Mouse (Mus musculus) MEL (cell line): ENCODE results near the gene Sorcs2. TPM values are rescaled to one million over a fixed set of nuclear protein-coding genes. Genes with fewer than 3 reads are reported as not detected.

Experiments used
- DNase-seq: peaks from one replicate; pipeline ENCODE4 v3.0.0; 2011; ENCODE audit warnings: low read depth, low spot score
- H3K27ac ChIP-seq: 2 replicates; pipeline ENCODE4 v1.5.1; 2012; ENCODE audit warnings: low read depth, mild to moderate bottlenecking, control low read depth, low read length, moderate library complexity; ENCODE audit not compliant: control insufficient read depth
- H3K27me3 ChIP-seq, 2 experiments: fragments of 150-350 bp in 1 of 2; sonication (generic) in 1 of 2; 2 replicates each; pipeline ENCODE4 v1.6.1; 2012; ENCODE audit warnings: low read length in 2 of 2, mild to moderate bottlenecking in 2 of 2, improper control_type of control experiment in 1 of 2, moderate library complexity in 1 of 2; ENCODE audit not compliant: insufficient read depth in 2 of 2, control insufficient read depth in 1 of 2
- H3K36me3 ChIP-seq, 2 experiments: 2 replicates each; pipeline ENCODE4 v1.6.1; 2012 to 2014; ENCODE audit warnings: low read length in 2 of 2, improper control_type of control experiment in 1 of 2, inconsistent platforms in 1 of 2, mild to moderate bottlenecking in 1 of 2; ENCODE audit not compliant: insufficient read depth in 2 of 2, control insufficient read depth in 1 of 2
- H3K4me1 ChIP-seq, 2 experiments: fragments of 150-350 bp in 1 of 2; sonication (generic) in 1 of 2; 2 replicates each; pipeline ENCODE4 v1.6.1; 2012; ENCODE audit warnings: low read length in 2 of 2, improper control_type of control experiment in 1 of 2, mild to moderate bottlenecking in 1 of 2; ENCODE audit not compliant: insufficient read depth in 2 of 2, control insufficient read depth in 1 of 2
- H3K4me3 ChIP-seq, 2 experiments: fragments of 150-350 bp in 1 of 2; sonication (generic) in 1 of 2; 2 replicates each; pipeline ENCODE4 v1.5.1; 2012; ENCODE audit warnings: low read depth in 2 of 2, low read length in 2 of 2, mild to moderate bottlenecking in 2 of 2, moderate library complexity in 2 of 2, control low read depth in 1 of 2, improper control_type of control experiment in 1 of 2; ENCODE audit not compliant: control insufficient read depth in 1 of 2, insufficient read depth in 1 of 2
- H3K79me2 ChIP-seq: 2 replicates; pipeline ENCODE4 v1.6.1; 2012; ENCODE audit warnings: mild to moderate bottlenecking, low read length, moderate library complexity; ENCODE audit not compliant: control insufficient read depth, poor library complexity, insufficient read depth
- H3K9ac ChIP-seq: 2 replicates; pipeline ENCODE4 v1.6.1; 2012; ENCODE audit warnings: low read depth, mild to moderate bottlenecking, control low read depth, low read length, moderate library complexity; ENCODE audit not compliant: control insufficient read depth, poor library complexity, severe bottlenecking
- H3K9me3 ChIP-seq: fragments of 150-350 bp; sonication (generic); replicated peaks from 2 replicates; pipeline ENCODE4 v1.6.1; 2012; ENCODE audit warnings: mild to moderate bottlenecking, low read length, improper control_type of control experiment, moderate library complexity; ENCODE audit not compliant: insufficient read depth
- CHD2 ChIP-seq: IDR thresholded peaks from 2 replicates; pipeline ENCODE4 v1.6.1; 2011; ENCODE audit warnings: low read length, improper control_type of control experiment
- CTCF ChIP-seq, 3 experiments: IDR thresholded peaks in 2 of 3; conservative IDR thresholded peaks in 1 of 3; 2 replicates each; pipeline ENCODE4 v1.5.1; 2011 to 2012; ENCODE audit warnings: low read length in 3 of 3, low read depth in 2 of 3, mild to moderate bottlenecking in 2 of 3, improper control_type of control experiment in 1 of 3, inconsistent platforms in 1 of 3, mixed read lengths in 1 of 3, moderate library complexity in 1 of 3; ENCODE audit not compliant: control insufficient read depth in 1 of 3, insufficient read depth in 1 of 3, poor library complexity in 1 of 3, severe bottlenecking in 1 of 3
- ELF1 ChIP-seq: IDR thresholded peaks from 2 replicates; pipeline ENCODE4 v1.6.1; 2014; ENCODE audit warnings: low read depth, mild to moderate bottlenecking, inconsistent platforms, low read length, improper control_type of control experiment, moderate library complexity
- ETS1 ChIP-seq: IDR thresholded peaks from 2 replicates; pipeline ENCODE4 v1.6.1; 2012; ENCODE audit warnings: low read depth, mild to moderate bottlenecking, inconsistent platforms, low read length, improper control_type of control experiment, moderate library complexity
- GABPA ChIP-seq: IDR thresholded peaks from 2 replicates; pipeline ENCODE4 v1.6.1; 2012; ENCODE audit warnings: low read depth, mild to moderate bottlenecking, inconsistent platforms, low read length, improper control_type of control experiment, moderate library complexity
- GATA1 ChIP-seq: IDR thresholded peaks from 2 replicates; pipeline ENCODE4 v1.6.1; 2011; ENCODE audit warnings: low read depth, low read length, improper control_type of control experiment
- MAX ChIP-seq: IDR thresholded peaks from 2 replicates; pipeline ENCODE4 v1.6.1; 2011; ENCODE audit warnings: low read length, improper control_type of control experiment
- MAZ ChIP-seq: IDR thresholded peaks from 2 replicates; pipeline ENCODE4 v1.6.1; 2012; ENCODE audit warnings: low read depth, mild to moderate bottlenecking, inconsistent platforms, low read length, improper control_type of control experiment
- MXI1 ChIP-seq: IDR thresholded peaks from 2 replicates; pipeline ENCODE4 v1.6.1; 2011; ENCODE audit warnings: mild to moderate bottlenecking, low read depth, low read length, improper control_type of control experiment
- MYB ChIP-seq: IDR thresholded peaks from 2 replicates; pipeline ENCODE4 v1.6.1; 2011; ENCODE audit warnings: mild to moderate bottlenecking, low read depth, low read length, improper control_type of control experiment
- NELFE ChIP-seq: IDR thresholded peaks from 2 replicates; pipeline ENCODE4 v1.6.1; 2011; ENCODE audit warnings: low read depth, low read length, improper control_type of control experiment
- POLR2A ChIP-seq, 2 experiments: IDR thresholded peaks; 2 replicates each; pipeline ENCODE4 v1.6.1; 2011 to 2012; ENCODE audit warnings: low read length in 2 of 2, mild to moderate bottlenecking in 2 of 2, control low read depth in 1 of 2, improper control_type of control experiment in 1 of 2, low read depth in 1 of 2, moderate library complexity in 1 of 2; ENCODE audit not compliant: control insufficient read depth in 1 of 2, insufficient read depth in 1 of 2, poor library complexity in 1 of 2
- SMC3 ChIP-seq: IDR thresholded peaks from 2 replicates; pipeline ENCODE4 v1.6.1; 2011; ENCODE audit warnings: low read depth, low read length, improper control_type of control experiment
- TAL1 ChIP-seq: IDR thresholded peaks from 2 replicates; pipeline ENCODE4 v1.6.1; 2012; ENCODE audit warnings: mild to moderate bottlenecking, inconsistent platforms, low read length, moderate library complexity, mixed read lengths
- USF1 ChIP-seq: IDR thresholded peaks from 2 replicates; pipeline ENCODE4 v1.6.1; 2014; ENCODE audit warnings: low read depth, mild to moderate bottlenecking, inconsistent platforms, low read length, improper control_type of control experiment, moderate library complexity
- USF2 ChIP-seq, 2 experiments: IDR thresholded peaks; 2 replicates each; pipeline ENCODE4 v1.6.1; 2011 to 2012; ENCODE audit warnings: improper control_type of control experiment in 2 of 2, low read length in 2 of 2, borderline replicate concordance in 1 of 2, inconsistent platforms in 1 of 2, low read depth in 1 of 2, mild to moderate bottlenecking in 1 of 2; ENCODE audit not compliant: insufficient read depth in 1 of 2
- ZKSCAN1 ChIP-seq: IDR thresholded peaks from 2 replicates; pipeline ENCODE4 v1.6.1; 2012; ENCODE audit warnings: low read depth, mild to moderate bottlenecking, inconsistent platforms, low read length, improper control_type of control experiment, moderate library complexity
- ZNF384 ChIP-seq: IDR thresholded peaks from 2 replicates; pipeline ENCODE4 v1.6.1; 2012; ENCODE audit warnings: low read depth, mild to moderate bottlenecking, inconsistent platforms, low read length, improper control_type of control experiment
- polyA plus RNA-seq, 2 experiments: library from polyadenylated mRNA; stranded (reverse) in 1 of 2; unstranded in 1 of 2; fragments of >175 nt in 1 of 2; fragments of >200 nt in 1 of 2; gene quantifications; 2 replicates each; pipeline versions ENCODE4 v1.2.1 to v1.2.4; 2012; ENCODE audit warnings: low replicate concordance in 2 of 2, low read depth in 1 of 2; ENCODE audit not compliant: insufficient read length in 2 of 2, insufficient read depth in 1 of 2, missing spikeins in 1 of 2
- total RNA-seq: library from RNA; depleted of rRNA; stranded (reverse); fragments of 300-350 nt; gene quantifications from 2 replicates; pipeline ENCODE4 v1.2.3, GENCODE M21; 2012

The Sorcs2 gene
- total and polyA plus RNA-seq, 3 experiments, result not detected

- Histone ChIP-seq H3K27ac (no peak overlapping the region), H3K9me3 (no peaks in the 10 kb centered on the region), H3K9ac (no peak overlapping the region)
- no peak for DNase-seq
- TF ChIP-seq MYB, result no peak
- TF ChIP-seq POLR2A (IDR thresholded peaks at IDR 0.05; ENCODE audit: control insufficient read depth in 1 of 2, insufficient read depth in 1 of 2, low read depth in 1 of 2, low read length in 2 of 2, poor library complexity in 1 of 2), result no peak
- TF ChIP-seq ETS1, result no peak
- no peak for TF ChIP-seq USF2 (IDR thresholded peaks at IDR 0.05; ENCODE audit: borderline replicate concordance in 1 of 2, insufficient read depth in 1 of 2, low read depth in 1 of 2, low read length in 2 of 2)
- TF ChIP-seq MAZ, result no peak
- TF ChIP-seq ZKSCAN1, result no peak
- TF ChIP-seq, all 39 proteins: peak for 0
- Histone ChIP-seq H3K4me1 (no peaks in the 10 kb centered on the region), H3K36me3 (no peaks in the 10 kb centered on the region), H3K79me2 (no peaks in the 10 kb centered on the region), H3K27me3 (no peaks in the 10 kb centered on the region), H3K4me3 (no peak overlapping the region)
Measured at GRCm38 (mm10) chr5:36124993-36125392, 272.9 kb downstream of the Sorcs2 start.

- Histone ChIP-seq H3K36me3 (no peaks in the 10 kb centered on the region), H3K9ac (no peak overlapping the region), H3K4me3 (no peak overlapping the region), H3K27me3 (no peaks in the 10 kb centered on the region), H3K4me1 (no peaks in the 10 kb centered on the region), H3K79me2 (no peaks in the 10 kb centered on the region), H3K27ac (no peak overlapping the region), H3K9me3 (no peaks in the 10 kb centered on the region)
- no peak for DNase-seq
- no peak for TF ChIP-seq MXI1
- TF ChIP-seq USF2 (IDR thresholded peaks at IDR 0.05; ENCODE audit: borderline replicate concordance in 1 of 2, insufficient read depth in 1 of 2, low read depth in 1 of 2, low read length in 2 of 2), result no peak
- no peak for TF ChIP-seq GABPA
- TF ChIP-seq MYB, result no peak
- no peak for TF ChIP-seq ZNF384
- no peak for TF ChIP-seq ELF1
- TF ChIP-seq POLR2A (IDR thresholded peaks at IDR 0.05; ENCODE audit: control insufficient read depth in 1 of 2, insufficient read depth in 1 of 2, low read depth in 1 of 2, low read length in 2 of 2, poor library complexity in 1 of 2), result no peak
- no peak for TF ChIP-seq SMC3
- no peak for TF ChIP-seq CHD2
- TF ChIP-seq TAL1, result no peak
- no peak for TF ChIP-seq USF1
- no peak for TF ChIP-seq NELFE
- TF ChIP-seq GATA1, result no peak
- TF ChIP-seq MAX, result no peak
- TF ChIP-seq CTCF (IDR thresholded peaks at IDR 0.05 in 2 of 3, conservative IDR thresholded peaks at IDR 0.05 in 1 of 3; ENCODE audit: control insufficient read depth in 1 of 3, insufficient read depth in 1 of 3, low read depth in 2 of 3, low read length in 3 of 3, poor library complexity in 1 of 3, severe bottlenecking in 1 of 3), result no peak
Measured at GRCm38 (mm10) chr5:36122987-36123386, 275.0 kb downstream of the Sorcs2 start.
